Mouse (Mus musculus): Measurements from ENCODE around the gene Lcorl. TPM values are rescaled to one million over a fixed set of nuclear protein-coding genes. Genes with fewer than 3 reads are reported as not detected.
A peak's percentile ranks its signal among the peaks of the same experiment; 100 is the strongest.

Lcorl gene
- 21.5 and 27.0 TPM in 2 replicates for polyA plus RNA-seq (2012; ENCODE audit: insufficient read depth, insufficient read length, missing spikeins)

- TF ChIP-seq CTCF (IDR thresholded peaks at IDR 0.05; ENCODE audit: low read depth, low read length) (no peak), POLR2A (IDR thresholded peaks at IDR 0.05; ENCODE audit: borderline replicate concordance, low read depth, low read length) (no peak)
- Histone ChIP-seq H3K4me1 (ENCODE audit: control insufficient read depth, insufficient read depth, low read length) (no peaks in the 10 kb centered on the region), H3K4me3 (ENCODE audit: insufficient read depth, low read length) (peak within 1 kb of the TSS; percentile 85), H3K27ac (ENCODE audit: insufficient read depth, low read depth, low read length) (peak within 1 kb of the TSS; percentile 94)
These were observed at the start of gene Lcorl for GRCm38 (mm10) chr5:45857254-45858011. Lcorl (minus strand) TSS chr5:45857615.

- H3K4me3 ChIP-seq (ENCODE audit: insufficient read depth, low read length): no peak overlapping the region
- H3K4me1 ChIP-seq (ENCODE audit: control insufficient read depth, insufficient read depth, low read length): no peaks in the 10 kb centered on the region
- TF ChIP-seq POLR2A (IDR thresholded peaks at IDR 0.05; ENCODE audit: borderline replicate concordance, low read depth, low read length): no peak
- no peak for TF ChIP-seq CTCF (IDR thresholded peaks at IDR 0.05; ENCODE audit: low read depth, low read length)
- H3K27ac ChIP-seq (ENCODE audit: insufficient read depth, low read depth, low read length): no peak overlapping the region
These were observed 47.3 kb upstream of the Lcorl start for GRCm38 (mm10) chr5:45904683-45905082.

GRCm38 (mm10) chr5:45903246-45903645, 45.8 kb upstream of the Lcorl start:
- TF ChIP-seq CTCF (IDR thresholded peaks at IDR 0.05; ENCODE audit: low read depth, low read length): no peak
- TF ChIP-seq POLR2A (IDR thresholded peaks at IDR 0.05; ENCODE audit: borderline replicate concordance, low read depth, low read length): no peak
- no peak overlapping the region for H3K27ac ChIP-seq (ENCODE audit: insufficient read depth, low read depth, low read length)
- H3K4me1 ChIP-seq (ENCODE audit: control insufficient read depth, insufficient read depth, low read length): no peaks in the 10 kb centered on the region
- no peak overlapping the region for H3K4me3 ChIP-seq (ENCODE audit: insufficient read depth, low read length)

GRCm38 (mm10) chr5:45895362-45895761, 37.9 kb upstream of the Lcorl start:
- TF ChIP-seq CTCF (IDR thresholded peaks at IDR 0.05; ENCODE audit: low read depth, low read length) (no peak), POLR2A (IDR thresholded peaks at IDR 0.05; ENCODE audit: borderline replicate concordance, low read depth, low read length) (no peak)
- Histone ChIP-seq H3K4me1 (ENCODE audit: control insufficient read depth, insufficient read depth, low read length) (no peaks in the 10 kb centered on the region), H3K4me3 (ENCODE audit: insufficient read depth, low read length) (no peak overlapping the region), H3K27ac (ENCODE audit: insufficient read depth, low read depth, low read length) (no peak overlapping the region)

- Histone ChIP-seq H3K4me3 (ENCODE audit: insufficient read depth, low read length) (no peak overlapping the region), H3K27ac (ENCODE audit: insufficient read depth, low read depth, low read length) (no peak overlapping the region), H3K4me1 (ENCODE audit: control insufficient read depth, insufficient read depth, low read length) (no peaks in the 10 kb centered on the region)
- TF ChIP-seq CTCF (IDR thresholded peaks at IDR 0.05; ENCODE audit: low read depth, low read length) (no peak), POLR2A (IDR thresholded peaks at IDR 0.05; ENCODE audit: borderline replicate concordance, low read depth, low read length) (no peak)
These were observed 36.3 kb upstream of the Lcorl start for GRCm38 (mm10) chr5:45893696-45894095.

- Histone ChIP-seq H3K4me1 (ENCODE audit: control insufficient read depth, insufficient read depth, low read length) (peaks cover 2% of the 10 kb centered on the region; the same call in 1 of the 2 replicates), H3K4me3 (ENCODE audit: insufficient read depth, low read length) (no peak overlapping the region), H3K27ac (ENCODE audit: insufficient read depth, low read depth, low read length) (peak overlapping the region; percentile 14; the same call in 1 of the 2 replicates)
- TF ChIP-seq POLR2A (IDR thresholded peaks at IDR 0.05; ENCODE audit: borderline replicate concordance, low read depth, low read length) (no peak), CTCF (IDR thresholded peaks at IDR 0.05; ENCODE audit: low read depth, low read length) (no peak)
These were observed 18.9 kb upstream of the Lcorl start for GRCm38 (mm10) chr5:45876328-45876727.

- Histone ChIP-seq H3K27ac (ENCODE audit: insufficient read depth, low read depth, low read length) (no peak overlapping the region), H3K4me1 (ENCODE audit: control insufficient read depth, insufficient read depth, low read length) (peaks cover 2% of the 10 kb centered on the region; the same call in 1 of the 2 replicates), H3K4me3 (ENCODE audit: insufficient read depth, low read length) (no peak overlapping the region)
- TF ChIP-seq POLR2A (IDR thresholded peaks at IDR 0.05; ENCODE audit: borderline replicate concordance, low read depth, low read length) (no peak), CTCF (IDR thresholded peaks at IDR 0.05; ENCODE audit: low read depth, low read length) (no peak)
These were observed 18.1 kb upstream of the Lcorl start for GRCm38 (mm10) chr5:45875472-45875871.

- TF ChIP-seq POLR2A (IDR thresholded peaks at IDR 0.05; ENCODE audit: borderline replicate concordance, low read depth, low read length) (no peak), CTCF (IDR thresholded peaks at IDR 0.05; ENCODE audit: low read depth, low read length) (no peak)
- H3K4me3 ChIP-seq (ENCODE audit: insufficient read depth, low read length): no peak overlapping the region
- no peak overlapping the region for H3K27ac ChIP-seq (ENCODE audit: insufficient read depth, low read depth, low read length)
- H3K4me1 ChIP-seq (ENCODE audit: control insufficient read depth, insufficient read depth, low read length): peaks cover 2% of the 10 kb centered on the region; the same call in 1 of the 2 replicates
These were observed 17.0 kb upstream of the Lcorl start for GRCm38 (mm10) chr5:45874284-45875030.

- no peaks in the 10 kb centered on the region for H3K4me1 ChIP-seq (ENCODE audit: control insufficient read depth, insufficient read depth, low read length)
- peak overlapping the region; percentile 85 for H3K4me3 ChIP-seq (ENCODE audit: insufficient read depth, low read length)
- no peak overlapping the region for H3K27ac ChIP-seq (ENCODE audit: insufficient read depth, low read depth, low read length)
- TF ChIP-seq CTCF (IDR thresholded peaks at IDR 0.05; ENCODE audit: low read depth, low read length) (no peak), POLR2A (IDR thresholded peaks at IDR 0.05; ENCODE audit: borderline replicate concordance, low read depth, low read length) (no peak)
These were observed 953 bp upstream of the Lcorl start for GRCm38 (mm10) chr5:45858368-45858767.

GRCm38 (mm10) chr5:45856876-45857253, 550 bp downstream of the Lcorl start:
- no peak for TF ChIP-seq POLR2A (IDR thresholded peaks at IDR 0.05; ENCODE audit: borderline replicate concordance, low read depth, low read length)
- no peak for TF ChIP-seq CTCF (IDR thresholded peaks at IDR 0.05; ENCODE audit: low read depth, low read length)
- Histone ChIP-seq H3K4me1 (ENCODE audit: control insufficient read depth, insufficient read depth, low read length) (no peaks in the 10 kb centered on the region), H3K4me3 (ENCODE audit: insufficient read depth, low read length) (peak overlapping the region; percentile 85), H3K27ac (ENCODE audit: insufficient read depth, low read depth, low read length) (peak overlapping the region; percentile 94)

Measured in bone marrow macrophage, adult 2 months (primary cell).